Mouse (Mus musculus) c-Kit-positive CD71-positive TER-119-negative erythroid progenitor cells, embryonic 14.5 days (primary cell): ENCODE measurements around the gene Ltbr.

ENCODE experiments used
- DNase-seq: peaks from one replicate; pipeline ENCODE4 v3.0.0-alpha.2; 2013; ENCODE audit warnings: low read depth

The Ltbr gene

GRCm38 (mm10) chr6:125344866-125345265 is 31.2 kb upstream of the Ltbr start:
- no peak for DNase-seq

- DNase-seq, result no peak
Observed at GRCm38 (mm10) chr6:125344084-125344483, 30.4 kb upstream of the Ltbr start.

GRCm38 (mm10) chr6:125342198-125342597 is 28.5 kb upstream of the Ltbr start:
- DNase-seq, result no peak

- DNase-seq, result no peak
Observed at GRCm38 (mm10) chr6:125340244-125340643, 26.6 kb upstream of the Ltbr start.

- no peak for DNase-seq
Observed at GRCm38 (mm10) chr6:125338791-125339660, 25.3 kb upstream of the Ltbr start.

DNA sequence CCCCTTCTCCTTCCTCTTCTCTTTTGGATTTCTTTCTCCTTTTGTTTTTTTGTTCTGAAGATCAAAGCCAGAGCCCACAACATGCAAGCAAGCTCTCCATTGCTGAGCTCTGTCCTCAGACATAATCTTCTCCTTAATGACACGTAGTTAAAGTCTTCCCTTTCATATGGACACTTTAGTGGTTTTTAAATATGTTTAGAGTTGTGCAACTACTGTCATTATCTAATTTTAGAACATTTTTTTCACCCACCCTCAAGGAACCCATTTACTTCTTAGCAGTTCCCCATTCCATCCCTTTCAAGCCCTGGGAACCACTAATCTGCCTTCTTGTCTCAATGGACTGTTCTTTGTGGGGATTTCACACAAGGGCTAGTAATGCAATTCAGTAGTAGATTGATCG is 20.7 kb upstream of the Ltbr start:
- no peak for DNase-seq

DNA sequence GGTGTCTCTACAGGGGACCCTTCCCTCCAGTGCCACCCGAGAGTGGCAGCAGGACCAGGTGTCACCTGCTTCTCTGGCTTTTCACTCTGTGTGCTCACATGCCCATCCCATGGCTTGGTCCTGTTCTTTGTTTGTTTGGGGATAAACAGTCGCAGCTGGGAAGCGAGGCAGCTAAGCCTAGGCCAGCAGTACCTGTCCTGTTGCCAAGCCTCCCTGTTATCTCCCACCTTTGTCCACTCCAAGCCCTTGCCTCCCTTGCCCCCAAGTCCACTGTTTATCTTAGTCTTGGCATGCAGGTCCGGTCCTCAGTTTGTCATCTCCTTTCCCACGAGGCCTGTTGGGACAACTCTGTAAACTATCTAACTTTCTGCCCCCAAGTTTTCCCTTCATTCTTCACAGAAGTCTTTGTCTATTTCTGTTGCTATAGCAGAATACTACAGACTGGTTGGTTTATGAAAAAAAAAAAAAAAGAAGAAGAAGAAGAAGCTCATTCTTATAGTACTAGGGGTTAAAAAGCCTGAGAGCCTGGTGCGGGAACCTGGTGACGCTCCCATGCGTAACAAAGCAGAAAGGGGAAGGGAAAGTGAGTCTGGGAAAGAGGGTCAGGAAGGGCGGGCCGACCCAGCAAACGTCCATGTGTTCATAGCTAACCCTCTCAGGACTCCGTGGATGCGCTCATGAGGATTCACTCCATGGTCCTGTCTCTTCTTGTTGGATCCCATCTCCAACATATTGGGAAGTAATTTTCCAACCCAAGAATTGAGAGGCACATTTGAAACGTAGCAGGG is 19.6 kb upstream of the Ltbr start:
- no peak for DNase-seq

DNA sequence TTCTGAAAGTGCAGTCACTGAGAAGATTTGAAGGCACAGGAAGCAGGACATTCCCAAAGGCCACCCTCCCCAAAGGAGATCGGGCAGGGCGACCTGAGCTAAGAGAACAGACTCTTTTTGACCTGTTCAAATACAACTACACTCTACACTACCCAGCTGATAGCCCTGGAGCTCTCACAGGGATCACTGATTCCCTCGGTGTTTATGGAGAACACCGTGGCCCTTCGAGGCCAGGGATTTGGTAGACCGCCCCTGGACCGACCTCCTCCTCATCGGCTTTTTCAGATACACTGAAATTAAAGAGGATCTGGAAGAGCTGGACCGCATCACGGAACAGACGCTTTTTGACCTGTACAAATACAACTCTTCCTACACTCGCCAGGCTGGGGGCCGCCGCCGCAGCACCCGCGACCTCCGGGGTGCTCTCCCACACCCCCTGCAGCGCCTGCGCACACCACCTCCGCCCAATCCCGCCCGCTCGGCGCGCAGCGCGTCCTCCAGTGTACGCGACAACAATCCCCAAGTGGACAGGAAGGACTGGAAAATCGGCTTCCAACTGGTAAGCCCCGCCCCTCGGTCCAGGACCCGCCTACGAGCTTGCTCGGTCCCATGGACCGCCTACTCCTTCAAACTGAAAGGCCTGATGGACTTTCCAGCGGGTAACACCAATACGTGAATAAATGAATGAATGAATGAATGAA is 17.1 kb upstream of the Ltbr start:
- DNase-seq, result peak; percentile 31

DNA sequence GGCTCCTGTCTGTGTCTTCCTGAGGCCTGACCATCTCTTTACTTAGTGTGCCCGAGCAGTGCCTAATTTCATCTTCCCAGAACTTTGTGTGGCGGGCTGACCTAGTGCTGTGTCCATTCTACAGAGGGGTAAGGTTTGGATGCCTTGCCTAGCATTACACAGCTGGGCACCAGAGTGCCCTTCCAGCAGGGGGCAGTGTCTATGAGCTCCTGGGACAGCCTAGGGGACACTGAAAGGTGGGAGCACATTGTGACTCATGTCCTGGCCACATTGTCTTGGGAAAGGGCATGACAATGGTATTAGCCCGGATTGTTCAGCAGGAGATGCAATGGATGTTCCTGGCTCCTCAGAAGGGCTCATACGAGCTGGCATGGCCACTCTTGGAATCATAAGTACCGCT is 14.6 kb upstream of the Ltbr start:
- DNase-seq, result no peak

- no peak for DNase-seq
Observed at GRCm38 (mm10) chr6:125325337-125325736, 11.7 kb upstream of the Ltbr start.

- DNase-seq, result no peak
Observed at GRCm38 (mm10) chr6:125323547-125323946, 9.9 kb upstream of the Ltbr start.

DNA sequence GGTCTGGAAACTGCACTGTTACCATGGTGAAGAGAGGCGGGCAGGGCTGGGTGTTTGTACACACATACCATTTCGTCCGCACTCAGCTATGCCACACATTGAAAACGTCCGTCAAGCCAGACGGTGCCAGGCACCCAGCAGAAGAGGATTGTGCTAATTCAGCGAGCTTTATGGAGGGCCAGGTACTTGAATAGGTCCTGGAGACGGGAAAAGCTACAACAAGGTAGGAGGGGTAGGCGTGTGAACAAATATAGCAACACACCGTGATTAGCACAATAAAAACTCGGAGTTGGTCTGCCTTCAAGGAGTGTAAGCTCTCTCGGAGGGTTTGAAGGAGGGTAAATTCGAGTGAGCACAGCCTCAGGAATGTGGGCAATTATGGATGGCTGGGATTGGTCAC is 9.1 kb upstream of the Ltbr start:
- DNase-seq, result no peak

DNA sequence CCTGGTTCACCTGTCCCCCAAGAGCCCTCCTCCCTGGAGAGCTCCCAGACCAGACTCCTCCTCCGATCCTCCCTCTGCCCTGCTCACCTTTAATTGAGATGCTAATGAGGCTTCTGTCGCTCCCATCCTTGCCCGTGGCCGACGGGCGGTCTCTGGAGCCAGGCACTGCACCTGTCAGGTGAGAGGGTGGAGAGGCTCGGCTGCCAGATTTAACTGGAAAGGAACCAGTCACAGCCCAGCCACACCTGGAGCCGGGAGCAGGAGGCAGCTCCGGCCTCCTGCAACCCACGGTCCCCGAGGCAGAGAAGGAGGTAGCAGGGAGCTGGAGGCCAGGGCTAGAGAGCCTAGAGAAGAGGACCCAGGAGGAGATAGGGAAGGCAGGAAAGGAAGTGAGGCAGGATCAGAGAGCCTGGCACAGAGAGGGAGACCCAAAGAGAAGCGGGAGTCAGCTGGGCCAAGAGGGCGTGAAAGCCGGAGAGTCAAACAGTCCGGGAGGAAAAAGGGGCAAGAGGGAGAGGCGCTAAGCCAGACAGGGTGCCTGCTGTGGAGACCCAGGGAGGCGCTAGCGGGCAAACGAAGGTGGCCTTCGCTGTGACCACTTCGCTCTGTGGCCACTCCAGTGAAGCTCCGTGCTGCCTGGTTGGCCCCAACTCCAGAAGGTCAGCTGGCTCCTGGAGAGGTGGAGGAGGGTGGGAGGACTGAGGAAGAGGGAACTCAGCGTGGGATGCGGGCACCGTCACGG is 7.6 kb upstream of the Ltbr start:
- DNase-seq, result no peak

DNA sequence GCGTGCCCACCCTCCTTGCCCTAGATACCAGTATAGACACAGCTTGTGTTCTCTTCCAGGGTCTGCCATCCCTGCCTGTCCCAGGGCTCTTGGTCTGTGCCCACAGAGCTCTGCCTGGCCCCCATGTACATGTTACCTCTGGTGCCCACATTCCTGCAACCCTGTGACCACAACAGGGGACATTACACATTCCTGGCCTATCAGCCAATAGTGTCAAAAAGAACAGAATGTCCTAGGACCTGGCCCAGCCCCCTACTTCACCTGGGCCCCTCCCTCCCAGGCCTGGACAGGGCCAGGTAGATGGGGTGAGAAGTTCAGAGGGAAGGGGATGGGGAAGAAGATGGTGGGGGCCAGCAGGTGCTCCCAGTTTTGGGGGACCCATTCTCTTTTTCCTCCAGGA is 6.6 kb upstream of the Ltbr start, which contains the start of gene Scnn1a:
Gene Scnn1a (plus strand): TSS at position 337 of the 400 bp plus-strand sequence.
- no peak for DNase-seq

DNA sequence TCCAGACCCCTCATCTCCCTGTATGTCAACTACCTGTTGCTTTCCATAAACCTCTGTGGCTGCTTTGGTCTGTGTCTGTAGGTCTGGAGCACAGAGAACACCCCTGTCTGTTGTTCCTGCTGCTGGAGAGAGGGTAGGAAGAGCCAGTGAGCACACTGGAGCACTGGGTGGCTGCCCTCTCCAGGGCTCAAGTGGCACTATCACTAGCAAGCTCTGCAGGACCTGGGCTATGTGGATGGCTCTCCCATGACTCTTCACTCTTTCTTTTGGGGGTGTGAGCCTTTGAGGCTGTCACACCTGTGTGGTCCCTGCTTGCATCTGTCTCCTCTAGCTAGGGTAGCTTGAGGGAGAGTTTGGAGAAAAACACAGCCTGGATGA is 6.2 kb upstream of the Ltbr start:
- no peak for DNase-seq

GRCm38 (mm10) chr6:125318981-125319918 is 5.6 kb upstream of the Ltbr start:
- DNase-seq, result no peak

GRCm38 (mm10) chr6:125317077-125317476 is 3.4 kb upstream of the Ltbr start:
- DNase-seq, result no peak

DNA sequence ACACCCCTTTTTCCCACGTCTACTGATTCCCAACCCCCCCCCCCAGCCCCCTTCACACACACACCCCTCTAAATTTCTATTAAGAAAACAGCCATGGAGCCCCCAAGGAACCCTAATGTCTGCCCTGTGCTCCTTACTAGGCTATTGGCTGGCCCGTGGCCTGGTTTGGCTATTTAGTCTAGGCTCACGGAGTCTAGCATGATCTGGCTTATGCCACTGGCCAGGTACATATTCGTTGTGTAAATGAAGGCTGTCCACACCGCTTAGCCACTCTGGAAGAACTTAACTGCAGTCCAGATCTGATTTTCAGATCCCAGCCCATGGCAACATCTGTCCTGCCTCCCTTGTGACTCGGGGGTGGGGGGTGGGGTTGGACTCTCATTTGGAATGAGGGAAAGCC is 1.1 kb upstream of the Ltbr start:
- DNase-seq, result no peak

- no peak for DNase-seq
Observed at GRCm38 (mm10) chr6:125314231-125314563, 512 bp upstream of the Ltbr start.

GRCm38 (mm10) chr6:125312581-125313355 is 917 bp downstream of the Ltbr start:
- DNase-seq, result no peak
